Mouse (Mus musculus) ES-CJ7 (cell line): ENCODE results near the gene Ppp2r5e.

Experiments
- DNase-seq: peaks from one replicate; pipeline ENCODE4 v3.0.0; 2011; ENCODE audit warnings: low read depth, low spot score

Gene Ppp2r5e

GRCm38 (mm10) chr12:75446245-75446644, 149.8 kb downstream of the Ppp2r5e start:
- DNase-seq = no peak

DNA sequence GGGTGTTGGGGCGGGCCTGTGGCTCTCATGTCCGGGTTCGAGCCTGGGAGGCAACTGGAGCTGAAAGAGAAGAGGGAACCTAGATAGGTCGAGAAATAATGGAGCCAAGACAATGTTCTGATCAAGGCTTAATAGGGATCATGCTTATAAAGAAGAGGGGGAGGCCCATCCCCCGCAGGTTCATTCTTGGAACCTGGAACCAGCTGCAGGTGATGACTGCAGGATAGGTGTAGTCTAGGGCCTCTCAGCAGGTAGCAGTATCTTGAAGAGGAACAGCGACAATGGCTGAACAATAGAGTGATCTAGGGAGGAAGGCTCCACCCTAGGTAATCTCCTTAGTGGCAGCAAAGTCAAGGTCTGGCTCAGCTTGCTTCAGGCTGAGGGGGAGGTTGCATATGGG, 163.6 kb downstream of the Ppp2r5e start:
- peak; percentile 79 for DNase-seq

DNA sequence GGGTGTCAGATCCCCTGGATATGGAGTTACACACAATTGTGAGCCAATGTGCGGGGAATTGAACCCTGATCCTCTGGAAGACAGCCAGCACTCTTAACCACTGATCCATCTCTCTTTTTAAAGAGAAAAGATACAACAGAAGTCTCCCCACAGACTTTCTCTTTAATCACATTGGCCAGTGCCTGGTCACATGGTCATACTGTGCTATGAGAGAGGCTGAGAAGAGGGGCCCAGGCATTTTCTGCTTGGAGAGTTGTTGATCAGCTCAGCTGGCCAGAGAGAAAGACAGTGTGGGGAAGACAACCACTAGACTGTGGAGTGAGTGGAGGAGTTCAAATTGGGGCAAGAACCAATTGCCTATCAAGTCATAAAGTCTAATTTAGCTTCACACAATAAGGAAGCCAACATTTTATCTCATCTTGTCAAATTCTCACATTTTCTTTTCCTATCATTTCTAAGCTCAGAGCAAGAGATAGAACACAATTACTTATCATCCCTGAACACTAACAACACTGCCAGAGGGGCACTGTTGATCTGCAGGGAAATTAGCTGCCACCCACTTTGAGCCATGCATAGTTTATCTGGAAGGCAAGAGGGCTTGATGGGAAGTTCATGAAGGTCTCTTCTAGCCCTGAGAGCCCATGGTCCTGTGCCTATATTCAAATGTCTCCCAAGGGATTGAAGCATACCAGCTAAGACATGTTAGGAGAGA, 166.2 kb downstream of the Ppp2r5e start:
- DNase-seq = no peak

- DNase-seq = no peak
These were observed 167.3 kb downstream of the Ppp2r5e start for GRCm38 (mm10) chr12:75428719-75429118.

DNA sequence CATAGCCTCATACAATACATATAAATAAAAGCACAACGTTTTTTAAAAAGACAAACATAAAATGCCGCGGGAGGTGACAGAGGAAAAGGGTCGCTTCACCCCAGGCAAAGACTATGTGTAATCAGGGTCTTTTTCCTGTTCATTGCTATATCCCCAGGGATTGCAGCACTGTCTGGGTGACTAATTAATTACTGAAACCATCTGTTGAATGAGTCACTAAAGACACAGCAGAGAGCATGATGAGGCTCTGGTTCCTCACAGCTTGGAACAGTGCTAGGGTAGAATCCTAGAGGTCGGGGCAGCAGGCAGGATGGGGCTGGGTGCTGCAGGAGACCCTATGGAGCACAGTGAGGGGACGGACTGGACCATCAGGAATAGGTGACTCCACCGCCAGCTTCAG, 170.2 kb downstream of the Ppp2r5e start:
- DNase-seq = no peak

DNA sequence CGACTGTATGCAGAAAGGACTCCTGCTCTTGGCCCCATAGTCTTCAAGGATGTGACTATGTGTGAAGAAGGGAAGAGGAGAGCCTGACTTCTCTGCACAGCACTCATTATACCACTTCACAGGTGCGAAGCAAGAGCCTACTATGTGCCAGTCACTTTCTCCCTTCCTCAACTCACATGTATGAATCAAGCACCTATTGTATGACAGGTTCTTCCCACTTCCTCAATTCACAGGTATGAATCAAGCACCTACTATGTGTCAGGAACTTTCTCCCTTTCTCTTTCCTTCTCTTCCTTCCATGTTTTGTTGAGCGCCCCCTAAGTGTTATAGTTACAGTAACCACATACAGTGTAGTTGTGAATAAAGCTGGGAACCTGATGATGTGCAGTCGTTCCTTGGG, 171.2 kb downstream of the Ppp2r5e start:
- no peak for DNase-seq

GRCm38 (mm10) chr12:75424359-75424758, 171.7 kb downstream of the Ppp2r5e start:
- DNase-seq = no peak

- DNase-seq = no peak
These were observed 179.4 kb downstream of the Ppp2r5e start, which contains the start of gene Gphb5 for GRCm38 (mm10) chr12:75416681-75417080. Gphb5 (minus strand) TSS chr12:75416781.

DNA sequence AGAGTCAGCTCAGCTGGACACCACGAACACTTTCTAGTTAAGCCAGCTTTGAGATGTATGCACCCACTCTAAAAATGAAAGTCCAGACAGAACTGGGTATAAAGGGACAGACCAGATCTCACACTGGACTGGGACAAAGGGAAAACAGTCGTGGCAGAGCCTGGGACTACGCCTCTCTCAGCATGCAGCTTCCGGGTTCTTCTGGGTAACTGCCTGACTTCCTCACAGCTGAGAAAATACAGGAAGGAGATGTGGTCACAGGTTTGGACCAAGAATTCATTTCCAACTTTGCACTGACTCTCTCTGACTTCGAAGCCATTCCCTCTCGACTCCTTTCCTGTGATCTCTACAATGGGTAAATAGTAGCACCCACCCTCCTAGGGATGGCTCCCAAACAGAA, 181.1 kb downstream of the Ppp2r5e start:
- no peak for DNase-seq

- no peak for DNase-seq
These were observed 183.1 kb downstream of the Ppp2r5e start for GRCm38 (mm10) chr12:75412964-75413363.
